Mouse (Mus musculus) ZHBTc4 (cell line): ENCODE results near the gene Nab2.
A peak's percentile ranks its signal among the peaks of the same experiment; 100 is the strongest.
"Not testable (repeated sequence)": the region's sequence is repeated elsewhere in the genome, so short reads cannot be mapped to it uniquely, and the experiment has no call there.

Experiments used
- DNase-seq: peaks from one replicate; pipeline ENCODE4 v3.0.0-alpha.2; 2011; ENCODE audit warnings: low read depth, low spot score

The Nab2 gene

DNA sequence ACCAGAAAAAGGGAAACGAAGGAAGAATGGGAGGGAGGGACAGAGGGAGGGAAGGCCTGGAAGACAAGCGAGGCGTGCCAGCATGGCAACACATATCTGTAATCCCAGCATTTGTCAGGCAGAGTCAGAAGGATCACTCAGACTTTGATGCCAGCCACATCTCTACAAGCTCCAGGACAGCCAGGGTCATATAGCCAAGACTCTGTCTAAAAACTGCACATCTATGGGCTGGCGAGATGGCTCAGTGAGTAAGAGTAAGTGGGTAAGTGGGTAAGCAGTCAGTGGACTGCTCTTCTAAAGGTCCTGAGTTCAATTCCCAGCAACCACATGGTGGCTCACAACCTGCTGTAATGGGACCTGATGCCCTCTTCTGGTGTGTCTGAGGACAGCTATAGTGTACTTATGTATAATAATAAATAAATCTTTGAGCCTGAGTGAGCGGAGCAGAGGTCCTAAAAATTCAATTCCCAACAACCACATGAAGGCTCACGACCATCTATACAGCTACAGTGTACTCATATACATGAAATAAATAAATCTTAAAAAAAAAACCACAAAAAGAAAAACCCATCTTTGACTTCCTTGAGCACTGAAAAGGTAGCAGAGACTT, 5.8 kb upstream of the Nab2 start:
- no peak for DNase-seq

DNA sequence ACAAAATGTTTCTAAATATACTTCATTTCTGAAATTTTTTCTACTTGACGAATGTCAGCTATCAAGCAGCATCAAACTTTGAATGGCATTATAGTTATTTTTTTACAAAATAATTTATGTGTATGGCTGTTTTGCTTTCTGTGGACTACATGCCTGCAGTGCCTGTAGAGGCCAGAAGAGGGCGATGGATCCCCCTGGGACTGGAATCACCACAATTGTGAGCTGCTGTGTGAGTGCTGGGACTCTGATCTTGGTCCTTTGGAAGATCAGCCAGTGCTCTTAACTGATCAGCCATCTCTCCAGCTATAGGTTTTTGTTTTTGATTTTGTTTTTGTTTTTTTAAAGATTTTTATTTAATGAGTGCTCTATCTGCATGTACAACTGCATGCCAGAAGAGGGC, 2.9 kb upstream of the Nab2 start:
- peak; percentile 73 for DNase-seq

DNA sequence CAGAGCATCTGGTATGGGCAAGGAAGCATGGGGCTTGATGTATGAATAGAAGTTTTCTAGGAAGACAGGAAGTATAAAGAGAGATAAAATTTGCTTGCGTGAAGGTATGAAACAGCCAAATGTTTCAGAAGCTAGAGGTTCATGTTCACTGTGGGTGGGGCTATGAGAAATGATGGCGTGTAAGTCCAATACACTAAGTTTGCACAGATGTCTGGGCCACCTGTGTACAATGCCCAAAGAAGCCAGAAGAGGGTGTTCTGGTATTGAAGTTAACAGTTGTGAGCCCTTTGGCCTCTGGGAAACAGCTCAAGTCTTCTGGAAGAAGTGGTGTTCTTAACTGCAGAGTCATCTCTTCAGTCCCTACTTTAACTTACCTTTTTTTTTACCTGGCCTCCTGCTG, 1.8 kb upstream of the Nab2 start:
- peak; percentile 48 for DNase-seq

DNA sequence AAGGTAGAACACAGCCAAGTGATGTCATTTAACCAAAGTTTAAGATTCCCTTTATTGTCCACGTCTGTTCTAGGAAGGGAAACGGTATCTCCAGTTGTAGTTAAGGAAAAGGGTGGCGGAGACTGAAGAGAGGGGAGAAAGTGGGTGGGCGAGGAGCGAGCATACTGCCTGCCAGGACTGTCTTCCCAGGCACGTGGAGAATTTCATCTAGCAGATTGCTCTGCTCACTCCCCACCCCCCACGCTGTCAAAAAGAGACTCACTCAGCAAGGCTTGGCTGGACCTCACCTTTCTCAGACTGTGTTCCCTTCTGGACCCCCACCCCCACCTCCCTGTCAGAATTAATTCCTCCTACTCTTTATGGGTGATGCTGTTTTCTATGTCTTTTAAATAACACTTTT, 802 bp upstream of the Nab2 start:
- peak; percentile 30 for DNase-seq

DNA sequence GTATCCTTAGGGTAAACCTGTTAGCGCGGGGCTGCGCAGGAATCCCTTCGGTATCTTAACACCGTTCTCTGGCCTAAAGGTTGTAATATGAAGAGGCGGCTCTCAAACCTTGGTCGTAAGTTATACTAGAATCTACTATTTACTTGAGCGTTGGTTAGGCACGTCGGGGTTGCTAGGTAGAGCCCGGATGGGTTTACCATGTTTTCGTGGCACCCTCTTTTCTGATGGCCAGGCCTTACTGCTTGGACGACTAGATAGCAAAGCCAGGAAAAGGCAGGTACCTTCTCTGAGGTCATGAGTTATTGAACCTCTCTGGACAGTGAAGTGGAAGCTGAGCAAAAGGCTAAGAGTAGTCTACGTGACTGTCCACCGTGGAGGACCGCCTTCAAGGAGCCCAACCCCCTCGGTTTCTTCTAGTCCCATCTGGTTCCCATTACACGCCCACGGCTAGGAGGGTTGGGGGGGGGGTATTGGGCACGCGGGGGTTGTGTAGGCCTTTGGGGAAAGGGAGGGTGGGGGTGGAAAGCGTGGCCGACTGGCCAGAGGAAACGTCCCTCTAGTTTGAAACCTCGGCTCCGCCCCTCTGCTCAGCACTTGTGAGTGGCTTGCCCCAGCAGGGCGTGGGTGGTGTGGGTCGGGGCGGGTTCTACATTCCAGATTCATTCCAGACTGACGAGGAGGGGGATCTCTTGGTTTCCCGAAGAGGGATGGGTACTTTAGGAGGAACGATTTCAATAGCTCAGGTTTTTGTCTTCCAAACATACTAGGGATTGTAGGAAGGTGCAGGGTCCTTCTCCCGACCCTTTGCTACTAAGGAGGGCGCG, 887 bp downstream of the Nab2 start:
- peak; percentile 97 for DNase-seq

DNA sequence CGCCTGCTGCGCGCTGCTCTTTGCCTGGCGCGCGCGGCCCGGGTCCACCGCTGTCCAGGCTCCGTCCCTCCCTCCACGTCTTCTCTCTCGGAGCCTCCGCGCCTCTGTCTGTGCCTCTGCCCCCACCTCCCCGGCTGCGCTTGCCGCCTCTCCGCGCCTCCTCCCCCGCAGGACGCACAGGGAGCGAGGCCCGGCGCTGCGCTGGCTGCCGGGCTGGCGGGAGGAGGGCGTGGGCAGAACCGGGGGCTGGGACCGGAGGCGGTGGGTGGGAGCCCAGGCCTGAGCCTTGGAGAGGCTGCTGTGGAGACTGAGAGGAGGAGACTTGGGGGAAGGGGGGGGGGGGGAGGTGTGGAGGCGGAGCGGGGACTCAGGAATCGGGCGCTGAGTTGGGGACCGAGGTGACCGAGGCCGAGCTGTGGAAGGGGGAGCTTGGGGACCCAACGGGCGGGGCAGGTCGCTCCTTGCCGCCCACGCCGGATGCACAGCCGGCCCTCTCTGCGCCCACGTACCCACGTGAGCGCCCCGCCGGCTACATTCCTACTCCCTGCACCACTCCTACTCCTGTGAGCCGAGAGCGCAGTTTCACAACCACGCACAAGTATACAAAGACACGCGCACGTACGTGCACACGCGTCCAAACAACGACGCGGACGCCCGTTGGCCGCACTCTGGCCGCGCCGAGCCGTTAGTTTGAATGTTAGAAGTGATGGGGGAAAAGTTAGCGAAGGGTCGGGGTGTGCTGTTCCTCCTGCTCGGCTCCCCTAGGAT, 1.7 kb downstream of the Nab2 start, which contains the start of gene Nemp1:
Gene Nemp1 (plus strand): TSS at position 401 of the 768 bp plus-strand sequence.
- peak; percentile 90 for DNase-seq

DNA sequence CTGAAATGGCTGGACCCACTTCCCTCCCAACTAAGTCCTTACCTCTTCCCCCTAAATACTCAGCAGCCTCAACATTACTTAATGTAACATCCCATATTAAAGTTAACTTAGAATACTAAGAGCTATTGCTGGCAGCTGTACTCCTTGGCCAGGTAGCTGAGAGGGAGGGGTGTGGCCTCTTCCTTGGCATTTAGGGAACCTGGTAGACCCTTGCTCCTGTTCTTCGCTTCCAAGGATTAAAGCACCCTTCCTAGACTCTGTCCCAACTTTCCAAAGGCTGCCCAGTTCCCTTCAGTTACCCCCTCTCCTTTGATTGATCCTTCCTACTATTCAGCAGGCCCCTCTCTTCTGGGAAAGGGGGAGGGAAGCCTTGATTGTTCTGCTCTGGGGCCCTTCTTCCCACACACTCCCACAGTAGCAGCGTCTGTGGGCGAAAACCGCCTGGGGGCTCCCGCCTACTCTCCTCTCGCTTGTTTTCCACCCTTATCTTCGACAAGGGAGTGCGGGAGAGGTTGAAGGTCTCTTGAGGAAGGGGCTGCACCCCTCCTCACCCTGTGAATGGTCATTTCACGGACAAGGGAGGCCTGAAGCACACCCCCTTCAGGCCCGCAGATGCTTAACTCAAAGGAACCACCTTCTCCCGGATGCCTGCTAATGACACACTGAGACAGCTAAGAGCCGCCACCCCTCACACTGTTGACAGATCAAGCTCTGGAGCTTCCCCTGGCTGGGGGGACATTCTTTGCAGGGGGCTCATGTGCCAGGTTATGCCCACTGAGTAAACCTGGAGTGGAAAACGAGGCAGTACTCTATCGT, 2.8 kb downstream of the Nab2 start:
- peak; percentile 38 for DNase-seq

DNA sequence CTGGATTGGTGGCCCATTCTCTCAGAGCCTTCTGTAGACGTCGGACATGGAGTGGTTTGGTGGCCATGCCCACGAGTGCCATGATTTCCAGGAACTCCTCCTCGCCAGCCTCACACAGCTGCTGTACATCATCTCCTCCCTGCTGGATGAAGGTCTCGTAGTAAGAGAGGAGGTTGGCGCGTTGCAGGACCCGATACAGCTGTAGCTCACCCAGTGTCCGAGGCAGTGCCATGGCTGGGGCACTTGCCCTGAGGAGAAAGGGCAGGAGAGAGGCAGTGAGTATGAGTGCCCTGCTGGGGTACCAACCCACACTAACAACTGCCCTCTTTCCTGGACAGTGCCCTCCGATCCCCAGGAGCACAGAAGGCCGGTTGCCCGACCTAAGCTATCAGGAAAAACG, 3.5 kb downstream of the Nab2 start:
- no peak for DNase-seq

DNA sequence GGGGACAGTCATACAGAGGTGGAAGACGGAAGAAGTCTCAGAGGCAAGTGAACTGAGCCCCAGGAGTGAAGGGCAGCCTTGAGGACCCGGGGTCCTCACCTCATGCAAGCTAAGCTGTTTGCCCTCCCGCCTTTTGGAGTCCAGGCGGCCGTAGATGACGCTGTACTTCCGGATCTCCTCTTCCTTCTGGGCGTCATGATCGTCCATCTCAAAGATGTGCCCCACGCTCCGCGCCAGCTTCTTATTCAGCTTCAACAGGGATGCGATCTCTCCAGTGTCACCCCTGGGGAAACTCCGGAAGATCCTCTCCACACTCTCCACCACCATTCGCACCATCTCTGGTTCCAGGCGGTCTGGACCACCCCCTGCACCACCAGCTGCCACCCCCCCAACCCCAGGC, 4.2 kb downstream of the Nab2 start:
- DNase-seq, result no peak

DNA sequence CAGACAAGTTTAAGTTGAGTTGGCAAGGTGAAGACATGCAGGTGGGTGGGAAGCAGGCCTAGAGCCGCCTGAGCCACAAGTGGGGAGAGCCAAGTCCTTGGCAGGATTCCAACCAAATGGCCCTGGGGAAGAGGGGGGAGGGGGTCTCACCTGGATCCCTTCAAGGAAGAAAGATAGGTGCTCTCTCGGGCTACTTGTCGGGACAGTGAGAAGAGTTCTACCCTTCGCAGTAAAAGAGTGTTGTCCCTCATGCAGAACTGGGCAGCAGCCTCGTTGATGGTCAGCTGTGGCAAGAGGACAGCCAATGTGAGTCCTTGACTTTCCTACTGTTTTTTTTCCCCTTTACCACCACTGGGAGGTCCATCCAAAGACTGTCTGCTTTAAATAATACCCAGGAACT, 4.8 kb downstream of the Nab2 start:
- no peak for DNase-seq

DNA sequence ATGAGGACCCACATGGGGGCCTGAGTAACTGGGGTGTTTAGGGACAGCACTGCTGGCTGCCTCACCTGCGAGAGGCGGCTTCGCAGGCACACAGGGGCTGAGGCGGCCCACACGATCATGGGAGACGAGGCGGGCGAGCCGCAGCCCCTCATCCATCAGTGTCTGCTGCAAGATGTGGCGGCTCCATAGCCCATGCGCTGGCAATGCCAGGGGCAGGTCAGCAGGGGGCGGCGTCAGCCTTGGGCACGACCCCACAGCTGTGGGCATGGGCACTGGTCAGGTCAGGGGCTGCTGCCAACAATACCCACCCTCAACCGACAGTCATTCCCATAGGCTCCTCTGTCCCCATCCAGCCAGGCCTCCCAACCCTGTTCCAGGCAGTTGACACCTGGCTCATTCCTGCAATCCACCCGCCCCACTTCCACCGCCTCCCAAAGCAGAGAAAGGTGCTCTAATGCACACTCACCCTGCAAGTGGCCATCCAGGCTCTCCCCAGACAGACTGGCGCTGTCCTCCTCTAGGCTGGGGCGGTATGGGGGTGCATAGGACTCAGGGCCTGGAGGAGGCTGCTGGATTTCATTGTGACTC, 5.6 kb downstream of the Nab2 start:
- DNase-seq, result no peak

DNA sequence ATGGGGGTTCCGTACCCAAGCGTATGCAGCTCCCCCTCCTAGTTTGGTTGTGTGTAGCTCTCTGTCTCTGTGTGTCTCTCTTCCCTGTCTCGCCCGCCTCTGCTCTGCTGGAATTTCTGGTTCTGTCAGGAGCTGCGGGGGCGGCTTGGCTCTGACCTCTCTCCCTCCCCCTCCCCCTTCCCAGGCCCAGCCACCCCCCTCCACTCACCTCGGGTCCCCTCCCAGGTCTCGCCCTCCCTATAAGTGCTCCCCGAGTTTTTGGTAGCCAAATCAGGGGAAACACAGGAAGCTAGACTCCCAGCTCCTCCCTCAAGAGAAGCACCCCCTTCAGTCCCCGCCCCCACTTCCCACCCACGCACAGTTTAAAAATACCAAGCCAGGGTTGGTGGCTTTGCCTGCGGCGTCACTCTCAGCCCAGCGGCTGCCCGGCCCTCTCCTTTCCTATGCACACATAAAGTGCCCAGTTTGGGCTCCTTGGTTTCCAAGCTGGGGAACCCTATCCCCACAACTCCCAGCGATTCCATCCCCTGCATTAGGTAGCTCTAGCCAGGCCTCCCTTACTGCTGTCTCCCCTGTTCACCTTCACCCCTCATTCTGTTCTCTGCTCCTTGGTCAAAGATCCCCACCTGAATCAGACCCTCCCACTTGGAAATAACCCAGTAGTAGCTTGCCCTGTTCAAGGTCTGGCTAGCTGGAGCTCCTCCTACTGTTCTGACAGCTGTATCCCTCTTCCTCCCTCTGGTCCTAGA, 6.3 kb downstream of the Nab2 start:
- DNase-seq, result peak; percentile 60

DNA sequence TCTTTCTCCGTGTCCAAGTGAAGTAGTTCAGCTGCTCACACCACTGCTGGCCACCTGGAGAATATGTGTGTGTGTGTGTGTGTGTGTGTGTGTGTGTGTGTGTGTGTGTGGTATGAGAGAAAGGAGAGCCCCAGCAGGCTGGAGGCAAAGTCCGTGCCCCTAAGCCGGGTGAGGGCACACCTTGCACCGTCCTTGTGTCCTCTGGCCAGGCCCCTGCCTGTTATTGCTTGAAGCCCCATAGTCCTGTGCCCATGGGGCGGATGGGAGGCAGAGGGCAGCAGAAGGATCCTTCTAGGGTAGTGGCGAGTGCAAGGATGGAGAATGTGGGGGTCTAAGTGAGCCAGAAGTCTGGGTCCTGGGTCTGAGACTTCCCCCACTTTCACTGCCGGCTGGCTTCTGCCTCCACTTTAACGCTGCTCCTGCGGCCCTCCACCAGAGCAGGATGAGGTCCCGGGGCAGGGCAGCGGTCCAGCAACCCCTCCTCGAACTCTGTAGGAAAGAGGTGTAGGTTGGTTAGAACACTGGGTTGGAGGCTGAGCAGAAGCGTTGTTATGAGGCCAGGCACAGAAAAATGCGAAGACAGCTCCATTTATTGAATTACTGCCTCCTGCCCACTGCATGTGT, 7.0 kb downstream of the Nab2 start:
- no peak for DNase-seq

DNA sequence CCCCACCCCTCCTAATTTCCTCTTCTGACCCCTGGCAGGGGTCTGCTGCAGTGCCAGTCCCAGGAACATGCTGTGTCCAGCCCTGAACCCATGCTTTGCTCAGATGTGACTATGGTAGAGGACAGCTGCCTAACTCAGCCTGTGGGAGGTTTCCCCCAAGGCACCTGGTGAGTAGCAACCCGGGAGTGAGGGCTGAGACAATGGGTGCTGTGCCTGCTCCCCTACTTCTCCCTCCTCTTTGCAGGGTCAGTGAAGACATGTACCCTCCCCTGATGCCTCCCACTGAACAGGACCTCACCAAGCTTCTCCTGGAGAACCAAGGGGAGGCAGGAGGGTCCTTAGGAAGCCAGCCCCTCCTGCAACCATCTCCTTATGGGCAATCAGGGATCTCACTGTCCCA, 8.8 kb downstream of the Nab2 start:
- no peak for DNase-seq

DNA sequence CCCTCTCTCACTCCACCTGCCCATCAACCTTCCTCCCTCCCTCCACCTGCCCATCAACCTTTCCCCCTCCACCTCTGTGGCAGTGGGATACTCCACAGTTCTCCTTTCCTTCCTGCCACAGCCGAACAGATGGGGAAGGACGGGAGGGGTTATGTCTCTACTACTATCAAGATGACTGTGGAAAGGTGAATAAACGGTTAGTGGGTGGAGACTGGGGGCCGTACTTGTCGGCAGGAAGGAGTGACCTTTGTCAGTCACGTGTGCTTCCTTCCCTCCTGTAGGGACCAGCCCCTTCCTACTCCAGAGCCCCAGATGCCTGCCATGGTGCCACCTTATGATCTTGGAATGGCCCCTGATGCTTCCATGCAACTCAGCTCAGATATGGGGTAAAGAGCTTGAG, 10.3 kb downstream of the Nab2 start:
- DNase-seq, result peak; percentile 88

DNA sequence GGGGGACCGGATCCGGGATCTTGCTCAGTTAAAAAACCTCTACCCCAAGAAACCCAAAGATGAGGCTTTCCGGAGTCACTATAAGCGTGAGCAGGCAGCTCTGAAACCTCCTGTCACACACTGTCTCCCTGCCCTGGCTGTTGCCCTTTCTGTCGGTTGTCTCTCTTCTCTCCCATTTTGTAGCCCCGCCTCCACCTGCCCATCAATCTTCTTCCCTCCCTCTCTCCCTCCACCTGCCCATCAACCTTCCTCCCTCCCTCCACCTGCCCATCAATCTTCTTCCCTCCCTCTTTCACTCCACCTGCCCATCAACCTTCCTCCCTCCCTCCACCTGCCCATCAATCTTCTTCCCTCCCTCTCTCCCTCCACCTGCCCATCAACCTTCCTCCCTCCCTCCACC, 10.8 kb downstream of the Nab2 start:
- not testable (repeated sequence) for DNase-seq

DNA sequence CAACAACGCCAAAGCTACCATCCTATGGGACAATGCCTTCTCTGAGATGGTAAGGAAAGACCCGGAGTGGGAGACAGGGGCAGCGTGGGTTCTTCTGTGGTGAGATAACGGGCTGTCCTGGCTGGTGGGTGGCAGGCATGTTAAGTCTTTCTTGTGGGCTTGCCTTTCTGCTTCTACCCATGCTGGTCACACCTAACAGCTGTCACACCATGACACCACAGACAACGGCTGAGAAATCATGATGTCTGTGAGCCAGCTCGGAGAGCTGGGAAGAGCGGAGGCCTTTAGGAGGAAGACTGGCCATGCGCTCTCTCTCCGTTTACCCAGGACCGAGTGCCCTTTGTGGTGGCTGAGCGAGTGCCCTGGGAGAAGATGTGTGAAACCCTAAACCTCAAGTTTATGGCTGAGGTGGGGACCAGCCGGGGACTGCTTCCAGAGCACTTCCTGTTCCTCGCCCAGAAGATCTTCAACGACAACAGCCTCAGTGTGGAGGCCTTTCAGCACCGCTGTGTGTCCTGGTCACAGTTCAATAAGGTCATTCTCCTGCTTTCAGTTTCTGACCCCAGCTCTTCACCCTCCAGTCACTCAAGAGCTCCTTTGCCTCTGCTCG, 13.3 kb downstream of the Nab2 start:
- no peak for DNase-seq

DNA sequence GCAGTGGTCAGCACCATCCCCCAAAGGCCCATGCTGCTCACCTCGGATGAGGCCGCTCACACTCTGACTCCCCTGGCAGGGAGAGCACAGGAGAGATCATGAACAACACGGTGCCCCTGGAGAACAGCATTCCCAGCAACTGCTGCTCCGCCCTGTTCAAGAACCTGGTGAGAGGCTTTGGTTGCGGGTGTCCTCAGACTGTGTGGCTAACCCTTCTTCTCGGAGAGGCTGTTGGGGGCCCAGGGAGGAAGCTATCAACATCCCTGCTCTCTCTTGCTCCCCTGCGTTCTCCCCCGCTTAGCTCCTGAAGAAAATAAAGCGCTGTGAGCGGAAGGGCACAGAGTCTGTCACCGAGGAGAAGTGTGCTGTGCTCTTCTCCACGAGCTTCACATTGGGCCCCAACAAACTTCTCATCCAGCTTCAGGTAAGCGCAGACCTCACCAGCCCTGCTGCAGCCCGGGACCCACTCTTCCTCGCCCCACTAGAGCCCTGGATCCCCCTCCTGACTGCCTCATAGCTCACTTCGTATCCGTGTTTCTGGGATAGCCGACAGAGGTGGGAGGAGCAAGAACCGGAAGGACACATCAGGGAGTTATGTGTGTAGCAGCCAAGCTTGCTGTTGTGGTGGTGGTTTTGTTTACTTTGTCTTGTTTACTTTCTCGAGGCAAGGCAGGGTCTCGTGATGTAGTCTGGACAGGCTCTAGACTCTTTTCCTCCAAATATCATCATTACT, 15.3 kb downstream of the Nab2 start:
- DNase-seq, result peak; percentile 68

DNA sequence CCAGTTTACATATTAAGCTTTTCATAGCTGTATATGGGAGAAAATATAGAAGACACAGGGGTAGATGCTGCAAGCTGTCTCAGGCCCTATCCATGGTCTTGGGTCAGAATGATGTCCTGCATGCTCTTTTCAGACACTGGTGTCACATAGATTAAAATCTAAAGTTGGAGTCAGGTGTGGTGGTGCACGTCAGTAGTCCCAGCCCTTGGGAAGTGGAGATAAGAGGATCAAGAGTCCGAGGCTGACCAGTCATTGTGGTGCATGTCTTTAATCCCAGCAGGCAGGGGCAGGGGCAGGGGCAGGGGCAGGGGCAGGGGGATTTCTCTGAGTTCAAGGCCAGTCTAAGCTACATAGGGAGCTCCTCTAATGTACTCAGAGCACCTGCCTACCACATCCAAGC, 22.6 kb downstream of the Nab2 start:
- DNase-seq, result no peak
